In genomic region chr13:63643394-63643793, GRCm38 (mm10) we compare ENCODE assay signal across 8 mouse cellular contexts.
DNase-seq lines count a peak whose midpoint lies in the region; ATAC-seq and TF ChIP-seq lines count a peak whose summit lies in the region.

No protein-coding gene starts in this region.

- no peak for ATAC-seq in forebrain, embryonic 15.5 days (replicated peaks)
- ATAC-seq in embryonic facial prominence, embryonic 15.5 days (ENCODE audit: insufficient number of reproducible peaks, low FRiP score, low TSS enrichment, low read depth), result no peak

- no peaks in the 10 kb centered on the region for H3K36me3 ChIP-seq in forebrain, embryonic 10.5 days (replicated peaks)
- H3K36me3 ChIP-seq in forebrain, embryonic 15.5 days, result no peaks in the 10 kb centered on the region
- H3K36me3 ChIP-seq in embryonic facial prominence, embryonic 15.5 days, result no peaks in the 10 kb centered on the region
- no peaks in the 10 kb centered on the region for H3K36me3 ChIP-seq in kidney, adult 2 months (ENCODE audit: control insufficient read depth, insufficient read depth, low read length)

- TF ChIP-seq POLR2A in kidney, adult 2 months (IDR thresholded peaks at IDR 0.05; ENCODE audit: low read depth, low read length), result no peak

- WGBS in forebrain, embryonic 10.5 days, result 66% methylated on average over 2 of the region's 2 CpGs
- WGBS in forebrain, embryonic 15.5 days, result 21% methylated on average over 2 of the region's 2 CpGs
- WGBS in embryonic facial prominence, embryonic 15.5 days, result 32% methylated on average over 2 of the region's 2 CpGs
- WGBS in kidney, adult 2 months, result 49% methylated on average over 2 of the region's 2 CpGs

- no peak overlapping the region for H3K4me3 ChIP-seq in forebrain, embryonic 10.5 days
- H3K4me3 ChIP-seq in forebrain, embryonic 15.5 days, result no peak overlapping the region
- no peak overlapping the region for H3K4me3 ChIP-seq in embryonic facial prominence, embryonic 15.5 days (replicated peaks)
- H3K4me3 ChIP-seq in kidney, adult 2 months (ENCODE audit: insufficient read depth, low read depth, low read length), result no peak overlapping the region

- no peaks in the 10 kb centered on the region for H3K9me3 ChIP-seq in forebrain, embryonic 10.5 days
- H3K9me3 ChIP-seq in forebrain, embryonic 15.5 days, result no peaks in the 10 kb centered on the region
- H3K9me3 ChIP-seq in embryonic facial prominence, embryonic 15.5 days (replicated peaks), result no peaks in the 10 kb centered on the region

- H3K9ac ChIP-seq in forebrain, embryonic 15.5 days (replicated peaks), result no peak overlapping the region
- H3K9ac ChIP-seq in embryonic facial prominence, embryonic 15.5 days, result no peak overlapping the region

- no peak for DNase-seq in forebrain, embryonic 10.5 days (ENCODE audit: extremely low spot score, low spot score)
- peak; percentile 73 for DNase-seq in kidney, adult 2 months
- DNase-seq in lung, postnatal 10 days, result peak; percentile 72
- no peak for DNase-seq in testis, postnatal 10 days (ENCODE audit: low spot score)
- DNase-seq in right cerebral cortex, postnatal 14 days, result no peak
- DNase-seq in left cerebral cortex, adult 18-20 months (ENCODE audit: low spot score in 2 of 2), result no peak

- TF ChIP-seq CTCF in kidney, adult 2 months (conservative IDR thresholded peaks at IDR 0.05; ENCODE audit: insufficient read depth, insufficient read length, low read depth, low read length), result no peak

- H3K27ac ChIP-seq in forebrain, embryonic 10.5 days, result 0 out of 2 replicates have a peak overlapping the region, but pooled peaks have one; percentile 37
- no peak overlapping the region for H3K27ac ChIP-seq in forebrain, embryonic 15.5 days (replicated peaks)
- peak overlapping the region; percentile 77 for H3K27ac ChIP-seq in embryonic facial prominence, embryonic 15.5 days (replicated peaks)
- H3K27ac ChIP-seq in kidney, adult 2 months (ENCODE audit: insufficient read depth, low read depth, low read length), result peak overlapping the region; percentile 84

- no peak overlapping the region for H3K4me2 ChIP-seq in forebrain, embryonic 15.5 days (replicated peaks)
- no peak overlapping the region for H3K4me2 ChIP-seq in embryonic facial prominence, embryonic 15.5 days (replicated peaks)

- no peaks in the 10 kb centered on the region for H3K27me3 ChIP-seq in forebrain, embryonic 10.5 days (ENCODE audit: poor library complexity, severe bottlenecking)
- H3K27me3 ChIP-seq in forebrain, embryonic 15.5 days, result no peaks in the 10 kb centered on the region
- no peaks in the 10 kb centered on the region for H3K27me3 ChIP-seq in embryonic facial prominence, embryonic 15.5 days
- H3K27me3 ChIP-seq in kidney, adult 2 months (replicated peaks; ENCODE audit: control insufficient read depth, insufficient read depth, low read length), result no peaks in the 10 kb centered on the region

- peaks cover 20% of the 10 kb centered on the region for H3K4me1 ChIP-seq in forebrain, embryonic 10.5 days
- H3K4me1 ChIP-seq in forebrain, embryonic 15.5 days, result peaks cover 6% of the 10 kb centered on the region; the same call in 1 of the 2 replicates
- H3K4me1 ChIP-seq in embryonic facial prominence, embryonic 15.5 days, result peaks cover 26% of the 10 kb centered on the region
- H3K4me1 ChIP-seq in kidney, adult 2 months (ENCODE audit: control insufficient read depth, insufficient read depth, low read length), result no peaks in the 10 kb centered on the region; the same call in 1 of the 2 replicates

Comparison
In these comparisons a context has a peak if more than half of its experiments do, and no peak if none do; other contexts are left out.
1. DNase-seq: peak in kidney, adult 2 months (single experiment) and lung, postnatal 10 days (single experiment); none in forebrain, embryonic 10.5 days (single experiment), testis, postnatal 10 days (single experiment), right cerebral cortex, postnatal 14 days (single experiment) and left cerebral cortex, adult 18-20 months (0 of 2).